Mouse (Mus musculus): ENCODE data around the gene Gmds. TPM values are rescaled to one million over a fixed set of nuclear protein-coding genes. Genes with fewer than 3 reads are reported as not detected.
A peak's percentile ranks its signal among the peaks of the same experiment; 100 is the strongest.

The Gmds gene
- polyA plus RNA-seq, 1 experiment from 2014 or later: 69.0 TPM

- Histone ChIP-seq H3K4me1 (ENCODE audit: control insufficient read depth, insufficient read depth, low read length) (no peaks in the 10 kb centered on the region), H3K4me3 (replicated peaks; ENCODE audit: low read length) (no peak overlapping the region), H3K27ac (ENCODE audit: low read length) (no peak overlapping the region), H3K9me3 (replicated peaks; ENCODE audit: control insufficient read depth, low read length) (no peaks in the 10 kb centered on the region), H3K9ac (ENCODE audit: low read length) (no peak overlapping the region), H3K27me3 (ENCODE audit: control insufficient read depth, insufficient read depth, low read length) (no peaks in the 10 kb centered on the region), H3K4me2 (ENCODE audit: low read depth, low read length) (no peak overlapping the region), H3K36me3 (ENCODE audit: control insufficient read depth, insufficient read depth, low read length) (no peaks in the 10 kb centered on the region)
- ATAC-seq (ENCODE audit: insufficient read depth, low FRiP score): no peak
- WGBS: 45% methylated on average over 9 of the region's 9 CpGs
Measured at GRCm38 (mm10) chr13:31830332-31830731, 508.2 kb downstream of the Gmds start.

DNA sequence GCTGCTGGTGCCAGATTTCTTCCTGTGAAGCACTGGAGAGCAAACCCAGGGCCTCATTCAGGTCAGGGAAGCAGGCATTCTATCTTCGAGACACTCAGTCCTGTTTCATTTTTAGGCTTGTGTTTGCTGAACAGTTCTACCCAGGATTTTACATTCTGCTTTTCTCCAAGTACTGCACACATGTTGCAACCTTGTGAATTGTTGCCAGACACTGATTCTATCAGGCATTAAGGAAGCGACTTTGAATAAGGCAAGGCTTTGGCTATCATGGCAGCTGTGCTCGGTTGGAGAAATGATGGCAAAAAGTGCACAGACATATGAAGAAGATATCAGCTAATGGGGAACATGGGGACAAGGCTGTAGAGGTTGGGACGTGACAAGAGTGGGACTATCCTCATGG, 510.1 kb downstream of the Gmds start:
- H3K4me2 ChIP-seq (ENCODE audit: low read depth, low read length): no peak overlapping the region
- no peak for ATAC-seq (ENCODE audit: insufficient read depth, low FRiP score)
- H3K4me1 ChIP-seq (ENCODE audit: control insufficient read depth, insufficient read depth, low read length): no peaks in the 10 kb centered on the region
- no peak overlapping the region for H3K9ac ChIP-seq (ENCODE audit: low read length)
- H3K9me3 ChIP-seq (replicated peaks; ENCODE audit: control insufficient read depth, low read length): no peaks in the 10 kb centered on the region
- no peak overlapping the region for H3K4me3 ChIP-seq (replicated peaks; ENCODE audit: low read length)
- no peaks in the 10 kb centered on the region for H3K27me3 ChIP-seq (ENCODE audit: control insufficient read depth, insufficient read depth, low read length)
- H3K27ac ChIP-seq (ENCODE audit: low read length): no peak overlapping the region
- no peaks in the 10 kb centered on the region for H3K36me3 ChIP-seq (ENCODE audit: control insufficient read depth, insufficient read depth, low read length)
- 87% methylated on average over 4 of the region's 4 CpGs for WGBS

DNA sequence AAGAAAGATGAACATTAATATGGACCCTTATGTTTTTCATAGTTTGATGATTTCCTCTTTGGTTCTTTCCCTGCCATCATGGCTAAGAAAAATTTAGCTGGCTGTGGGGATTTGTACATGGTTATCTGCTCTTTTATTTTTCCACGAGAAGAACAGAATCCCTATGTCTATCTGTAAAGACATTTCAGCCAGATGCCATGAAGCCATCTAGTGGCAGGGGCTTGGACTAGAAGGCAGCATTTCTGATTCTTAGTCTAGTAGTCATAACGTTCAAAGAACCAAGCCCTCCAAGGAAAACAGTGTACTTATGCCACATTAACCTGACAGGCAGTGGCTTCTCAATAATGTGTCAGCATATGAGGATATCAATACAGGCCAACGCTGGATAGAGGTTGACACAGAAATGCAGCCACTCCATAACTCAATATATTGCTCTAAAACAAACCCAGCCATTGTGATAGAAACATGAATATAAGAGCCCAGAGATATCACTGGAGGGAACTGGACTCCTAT, 510.7 kb downstream of the Gmds start:
- 57% methylated on average over 3 of the region's 3 CpGs for WGBS
- H3K4me1 ChIP-seq (ENCODE audit: control insufficient read depth, insufficient read depth, low read length): no peaks in the 10 kb centered on the region
- no peaks in the 10 kb centered on the region for H3K9me3 ChIP-seq (replicated peaks; ENCODE audit: control insufficient read depth, low read length)
- H3K27ac ChIP-seq (ENCODE audit: low read length): no peak overlapping the region
- H3K9ac ChIP-seq (ENCODE audit: low read length): no peak overlapping the region
- H3K36me3 ChIP-seq (ENCODE audit: control insufficient read depth, insufficient read depth, low read length): no peaks in the 10 kb centered on the region
- no peaks in the 10 kb centered on the region for H3K27me3 ChIP-seq (ENCODE audit: control insufficient read depth, insufficient read depth, low read length)
- no peak overlapping the region for H3K4me3 ChIP-seq (replicated peaks; ENCODE audit: low read length)
- ATAC-seq (ENCODE audit: insufficient read depth, low FRiP score): no peak
- H3K4me2 ChIP-seq (ENCODE audit: low read depth, low read length): no peak overlapping the region

GRCm38 (mm10) chr13:31827160-31827559, 511.4 kb downstream of the Gmds start:
- no peaks in the 10 kb centered on the region for H3K27me3 ChIP-seq (ENCODE audit: control insufficient read depth, insufficient read depth, low read length)
- ATAC-seq (ENCODE audit: insufficient read depth, low FRiP score): no peak
- no peak overlapping the region for H3K9ac ChIP-seq (ENCODE audit: low read length)
- H3K4me3 ChIP-seq (replicated peaks; ENCODE audit: low read length): no peak overlapping the region
- H3K4me1 ChIP-seq (ENCODE audit: control insufficient read depth, insufficient read depth, low read length): no peaks in the 10 kb centered on the region
- no peaks in the 10 kb centered on the region for H3K9me3 ChIP-seq (replicated peaks; ENCODE audit: control insufficient read depth, low read length)
- H3K27ac ChIP-seq (ENCODE audit: low read length): no peak overlapping the region
- no peaks in the 10 kb centered on the region for H3K36me3 ChIP-seq (ENCODE audit: control insufficient read depth, insufficient read depth, low read length)
- WGBS: 81% methylated on average over 5 of the region's 5 CpGs
- H3K4me2 ChIP-seq (ENCODE audit: low read depth, low read length): no peak overlapping the region

DNA sequence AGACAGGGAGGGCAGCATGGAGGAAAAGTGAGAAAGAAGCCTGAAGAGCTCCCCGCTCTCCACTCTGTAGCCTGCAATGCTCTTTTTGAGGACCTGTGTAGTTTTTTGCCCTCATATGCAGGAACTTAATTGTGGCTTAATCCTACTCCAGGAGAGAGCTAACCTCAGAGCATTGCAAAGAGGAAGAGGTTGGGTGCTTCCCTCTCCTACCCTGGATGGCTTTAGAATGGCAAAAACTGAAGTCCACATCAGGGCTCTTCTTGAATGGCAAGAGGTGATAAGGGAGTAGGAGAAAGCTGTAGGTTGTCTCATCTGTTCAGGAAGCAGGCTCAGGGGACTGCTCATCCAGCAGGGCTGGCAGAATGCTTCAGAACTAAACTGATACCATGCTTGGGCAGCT, 513.4 kb downstream of the Gmds start:
- Histone ChIP-seq H3K36me3 (ENCODE audit: control insufficient read depth, insufficient read depth, low read length) (no peaks in the 10 kb centered on the region), H3K4me2 (ENCODE audit: low read depth, low read length) (no peak overlapping the region), H3K9me3 (replicated peaks; ENCODE audit: control insufficient read depth, low read length) (no peaks in the 10 kb centered on the region), H3K27me3 (ENCODE audit: control insufficient read depth, insufficient read depth, low read length) (peaks cover 3% of the 10 kb centered on the region; the same call in 1 of the 2 replicates), H3K4me1 (ENCODE audit: control insufficient read depth, insufficient read depth, low read length) (peaks cover 10% of the 10 kb centered on the region; the same call in 1 of the 2 replicates), H3K4me3 (replicated peaks; ENCODE audit: low read length) (no peak overlapping the region), H3K9ac (ENCODE audit: low read length) (no peak overlapping the region), H3K27ac (ENCODE audit: low read length) (no peak overlapping the region)
- 88% methylated on average over 1 of the region's 1 CpGs for WGBS
- ATAC-seq (ENCODE audit: insufficient read depth, low FRiP score): no peak

DNA sequence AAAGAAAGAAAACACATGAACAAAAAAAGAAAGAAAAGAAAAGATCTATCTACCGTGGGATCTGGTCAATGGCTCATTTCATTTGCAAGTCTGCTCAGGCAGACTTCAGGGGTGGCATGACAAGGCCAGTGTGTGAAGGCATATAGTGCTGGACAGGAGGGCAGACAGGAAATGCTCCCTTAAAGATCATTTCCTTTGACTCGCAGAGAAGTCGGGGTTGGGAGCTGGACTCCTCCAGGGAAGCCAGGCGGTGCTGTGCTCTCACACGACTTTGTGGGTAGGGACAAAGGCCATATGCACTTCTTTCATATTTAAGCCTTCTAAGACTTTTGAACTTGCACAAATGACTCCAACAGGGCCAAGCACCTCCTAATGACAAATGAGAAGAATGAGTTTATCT, 515.2 kb downstream of the Gmds start:
- Histone ChIP-seq H3K4me2 (ENCODE audit: low read depth, low read length) (no peak overlapping the region), H3K27me3 (ENCODE audit: control insufficient read depth, insufficient read depth, low read length) (peaks cover 14% of the 10 kb centered on the region), H3K9ac (ENCODE audit: low read length) (no peak overlapping the region), H3K36me3 (ENCODE audit: control insufficient read depth, insufficient read depth, low read length) (no peaks in the 10 kb centered on the region), H3K4me3 (replicated peaks; ENCODE audit: low read length) (no peak overlapping the region), H3K4me1 (ENCODE audit: control insufficient read depth, insufficient read depth, low read length) (peaks cover 10% of the 10 kb centered on the region; the same call in 1 of the 2 replicates), H3K9me3 (replicated peaks; ENCODE audit: control insufficient read depth, low read length) (no peaks in the 10 kb centered on the region), H3K27ac (ENCODE audit: low read length) (no peak overlapping the region)
- WGBS: 39% methylated on average over 5 of the region's 5 CpGs
- ATAC-seq (ENCODE audit: insufficient read depth, low FRiP score): no peak

- Histone ChIP-seq H3K9me3 (replicated peaks; ENCODE audit: control insufficient read depth, low read length) (no peaks in the 10 kb centered on the region), H3K4me3 (replicated peaks; ENCODE audit: low read length) (peak overlapping the region; percentile 31), H3K4me1 (ENCODE audit: control insufficient read depth, insufficient read depth, low read length) (peaks cover 10% of the 10 kb centered on the region; the same call in 1 of the 2 replicates), H3K36me3 (ENCODE audit: control insufficient read depth, insufficient read depth, low read length) (no peaks in the 10 kb centered on the region), H3K9ac (ENCODE audit: low read length) (peak overlapping the region; percentile 62), H3K4me2 (ENCODE audit: low read depth, low read length) (peak overlapping the region; percentile 54), H3K27ac (ENCODE audit: low read length) (no peak overlapping the region), H3K27me3 (ENCODE audit: control insufficient read depth, insufficient read depth, low read length) (peaks cover 29% of the 10 kb centered on the region)
- ATAC-seq (ENCODE audit: insufficient read depth, low FRiP score): no peak
- WGBS: 39% methylated on average over 6 of the region's 6 CpGs
Measured at GRCm38 (mm10) chr13:31821050-31821449, 517.5 kb downstream of the Gmds start.

DNA sequence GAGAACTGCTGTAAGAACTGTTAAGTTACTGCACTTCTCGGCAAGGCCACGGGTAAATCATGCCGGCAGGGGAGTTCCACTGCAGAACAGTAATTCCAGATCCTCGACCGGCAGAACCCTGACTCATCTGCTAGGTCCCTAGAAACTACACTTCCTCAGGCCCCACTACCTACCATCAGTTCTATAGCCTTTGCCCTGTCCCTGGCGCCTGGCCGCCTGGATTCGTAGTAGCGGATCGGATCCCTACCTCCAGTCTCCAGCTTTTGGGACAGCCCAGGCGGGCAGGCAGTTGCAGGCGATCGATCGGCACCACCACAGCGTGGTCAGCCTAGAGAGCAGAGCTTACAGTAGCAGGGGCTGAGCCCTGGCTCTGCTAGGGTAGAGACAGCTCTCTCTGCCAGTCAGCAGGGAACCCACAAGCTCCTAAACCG, 517.9 kb downstream of the Gmds start:
- Histone ChIP-seq H3K27ac (ENCODE audit: low read length) (no peak overlapping the region), H3K36me3 (ENCODE audit: control insufficient read depth, insufficient read depth, low read length) (no peaks in the 10 kb centered on the region), H3K4me3 (replicated peaks; ENCODE audit: low read length) (peak overlapping the region; percentile 31), H3K9me3 (replicated peaks; ENCODE audit: control insufficient read depth, low read length) (no peaks in the 10 kb centered on the region), H3K4me1 (ENCODE audit: control insufficient read depth, insufficient read depth, low read length) (peaks cover 10% of the 10 kb centered on the region; the same call in 1 of the 2 replicates), H3K27me3 (ENCODE audit: control insufficient read depth, insufficient read depth, low read length) (peaks cover 33% of the 10 kb centered on the region), H3K9ac (ENCODE audit: low read length) (peak overlapping the region; percentile 62), H3K4me2 (ENCODE audit: low read depth, low read length) (peak overlapping the region; percentile 54)
- 8% methylated on average over 16 of the region's 16 CpGs for WGBS
- ATAC-seq (ENCODE audit: insufficient read depth, low FRiP score): peak; percentile 69; the same call in 1 of the 2 replicates

DNA sequence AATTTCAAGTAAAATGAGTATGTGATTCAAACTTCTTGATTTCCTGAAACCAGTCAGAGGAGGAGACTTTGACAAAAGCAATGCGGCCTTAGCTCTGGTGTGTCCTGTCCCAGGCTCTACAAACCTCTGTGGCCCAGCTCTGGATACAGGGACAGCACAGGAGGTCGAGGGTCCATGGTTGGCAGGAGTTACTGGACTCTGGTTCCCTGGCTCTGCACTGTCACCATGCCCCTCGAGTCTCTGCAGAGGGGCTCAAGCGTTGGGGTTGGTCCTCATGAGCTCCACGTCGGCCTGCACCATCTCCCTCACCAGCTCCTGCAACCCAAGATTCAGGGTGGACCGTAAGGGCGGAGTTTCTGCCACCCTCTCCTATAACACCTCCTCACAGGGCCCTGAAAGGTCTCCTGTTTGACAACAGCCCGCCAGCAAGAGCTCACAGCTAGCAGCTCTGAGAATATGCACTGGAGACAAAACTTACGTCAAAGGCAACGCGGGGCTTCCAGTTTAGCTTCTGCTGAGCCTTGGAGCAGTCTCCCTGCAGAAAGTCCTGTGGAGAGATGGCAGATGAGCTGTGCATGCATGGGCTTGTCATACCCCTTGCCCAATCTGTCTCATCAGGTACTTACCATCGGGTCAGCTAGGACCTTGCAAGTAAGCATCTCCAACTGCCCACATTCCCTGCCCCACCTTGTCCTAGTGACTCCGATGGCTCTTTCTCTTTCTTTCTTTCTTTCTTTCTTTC, 518.7 kb downstream of the Gmds start:
- no peak overlapping the region for H3K9ac ChIP-seq (ENCODE audit: low read length)
- 51% methylated on average over 14 of the region's 14 CpGs for WGBS
- H3K4me2 ChIP-seq (ENCODE audit: low read depth, low read length): no peak overlapping the region
- peaks cover 39% of the 10 kb centered on the region for H3K27me3 ChIP-seq (ENCODE audit: control insufficient read depth, insufficient read depth, low read length)
- H3K4me1 ChIP-seq (ENCODE audit: control insufficient read depth, insufficient read depth, low read length): peaks cover 10% of the 10 kb centered on the region; the same call in 1 of the 2 replicates
- no peaks in the 10 kb centered on the region for H3K9me3 ChIP-seq (replicated peaks; ENCODE audit: control insufficient read depth, low read length)
- no peak overlapping the region for H3K27ac ChIP-seq (ENCODE audit: low read length)
- ATAC-seq (ENCODE audit: insufficient read depth, low FRiP score): no peak
- no peaks in the 10 kb centered on the region for H3K36me3 ChIP-seq (ENCODE audit: control insufficient read depth, insufficient read depth, low read length)
- H3K4me3 ChIP-seq (replicated peaks; ENCODE audit: low read length): no peak overlapping the region

All from stomach, embryonic 16.5 days (tissue).